Mouse (Mus musculus) liver, embryonic 14.5 days (tissue): Measurements from ENCODE around the gene Cdca4. TPM values are rescaled to one million over a fixed set of nuclear protein-coding genes. Genes with fewer than 3 reads are reported as not detected.
"Not testable (repeated sequence)": the region's sequence is repeated elsewhere in the genome, so short reads cannot be mapped to it uniquely, and the experiment has no call there.

Experiments used
- ATAC-seq: fragments of 200-750 bp; cut with Nextera tagmentation; 2 replicates; pipeline ENCODE4 v1.8.0; 2017; ENCODE audit warnings: moderate number of reproducible peaks, mild to moderate bottlenecking, moderate library complexity; ENCODE audit not compliant: insufficient read depth
- DNase-seq, 3 experiments: peaks; one replicate each; pipeline ENCODE4 v3.0.0-alpha.2; 2012 to 2013; ENCODE audit warnings: low read depth in 3 of 3, low spot score in 3 of 3
- H3K27ac ChIP-seq: fragments of 300-500 bp; sonication (generic); 2 replicates; pipeline ENCODE4 v1.5.1; 2014; ENCODE audit warnings: moderate library complexity, mild to moderate bottlenecking, control low read depth, inconsistent platforms
- H3K27me3 ChIP-seq: fragments of 300-500 bp; sonication (generic); 2 replicates; pipeline ENCODE4 v1.6.1; 2014; ENCODE audit warnings: mild to moderate bottlenecking, low read length, moderate library complexity; ENCODE audit not compliant: control insufficient read depth, insufficient read depth
- H3K36me3 ChIP-seq: fragments of 300-500 bp; sonication (generic); replicated peaks from 2 replicates; pipeline ENCODE4 v1.6.1; 2014; ENCODE audit warnings: low read depth; ENCODE audit not compliant: control insufficient read depth, insufficient read depth
- H3K4me1 ChIP-seq, 2 experiments: fragments of 200-500 bp in 1 of 2; fragments of 300-500 bp in 1 of 2; sonication (generic) in 1 of 2; replicated peaks; 2 replicates each; pipeline ENCODE4 v1.6.1; 2012 to 2014; ENCODE audit warnings: antibody characterized with exemption in 1 of 2, inconsistent platforms in 1 of 2, low read length in 1 of 2; ENCODE audit not compliant: control insufficient read depth in 2 of 2, insufficient read depth in 2 of 2
- H3K4me2 ChIP-seq: fragments of 300-500 bp; sonication (generic); 2 replicates; pipeline ENCODE4 v1.6.1; 2014; ENCODE audit warnings: low read depth, mild to moderate bottlenecking, control low read depth, moderate library complexity
- H3K4me3 ChIP-seq, 2 experiments: fragments of 200-500 bp in 1 of 2; fragments of 300-500 bp in 1 of 2; sonication (generic) in 1 of 2; 2 replicates each; pipeline ENCODE4 v1.5.1; 2012 to 2014; ENCODE audit warnings: low read depth in 2 of 2, low read length in 2 of 2, mild to moderate bottlenecking in 2 of 2, control low read depth in 1 of 2, inconsistent platforms in 1 of 2, moderate library complexity in 1 of 2; ENCODE audit not compliant: insufficient read depth in 1 of 2
- H3K9ac ChIP-seq: fragments of 300-500 bp; sonication (generic); replicated peaks from 2 replicates; pipeline ENCODE4 v1.6.1; 2014; ENCODE audit warnings: mild to moderate bottlenecking, control low read depth, moderate library complexity
- H3K9me3 ChIP-seq: fragments of 300-500 bp; sonication (generic); 2 replicates; pipeline ENCODE4 v1.6.1; 2016; ENCODE audit warnings: low read length, mixed read lengths; ENCODE audit not compliant: control insufficient read depth
- CTCF ChIP-seq: IDR thresholded peaks from 2 replicates; pipeline ENCODE4 v1.5.1; 2016; ENCODE audit warnings: antibody characterized with exemption, low read depth, control low read depth
- EP300 ChIP-seq: IDR thresholded peaks from 2 replicates; pipeline ENCODE4 v1.6.1; 2016; ENCODE audit warnings: antibody characterized with exemption, low read depth
- WGBS: fragments of 180-500 bp; shearing (Covaris S2); extraction: QIAGEN DNeasy Blood & Tissue Kit; methylation state at CpG from one replicate; pipeline ENCODE4 v1.1.7; 2014; ENCODE audit not compliant: insufficient replicate concordance; 5-methylcytosine and 5-hydroxymethylcytosine counted together
- polyA plus RNA-seq, 2 experiments: library from polyadenylated mRNA; depleted of rRNA in 1 of 2; stranded (reverse) in 1 of 2; unstranded in 1 of 2; fragments of >200 nt; fragmentation: Nextera tagmentation in 1 of 2; extraction: Ambion mirVana in 1 of 2; gene quantifications; 2 replicates each; pipeline versions ENCODE4 v1.2.1 to v1.2.3; 2012 to 2014

Cdca4 gene
- polyA plus RNA-seq, 2 experiments = 39.9 to 61.3 TPM

DNA sequence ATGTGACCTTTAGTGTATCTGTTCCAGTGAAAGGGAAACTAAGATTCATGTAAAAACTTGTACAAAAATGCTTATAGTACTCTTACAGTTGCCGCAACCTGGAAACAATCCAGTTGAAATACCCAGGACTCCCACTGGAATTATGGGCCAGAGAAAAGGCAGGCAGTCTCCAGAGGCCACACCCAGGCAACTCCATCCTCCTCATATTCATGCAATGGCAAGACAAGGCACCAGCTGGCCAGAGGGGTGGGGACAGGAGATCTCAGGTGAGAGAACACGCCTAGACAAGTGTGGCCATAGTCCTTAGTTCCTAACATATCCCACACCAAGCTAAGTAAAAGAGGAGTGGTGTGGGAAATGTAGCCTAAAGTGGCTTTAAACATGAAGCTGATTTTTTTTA, 6.5 kb downstream of the Cdca4 start:
- Histone ChIP-seq H3K9me3 (no peaks in the 10 kb centered on the region), H3K4me1 (peaks cover 36 to 41% of the 10 kb centered on the region in 2 experiments), H3K36me3 (peaks cover 93% of the 10 kb centered on the region), H3K4me2 (peak overlapping the region; percentile 0; the same call in 1 of the 2 replicates), H3K27ac (no peak overlapping the region), H3K4me3 (no peak overlapping the region), H3K27me3 (no peaks in the 10 kb centered on the region), H3K9ac (0 out of 2 replicates have a peak overlapping the region, but pooled peaks have one; percentile 9)
- WGBS = 71% methylated on average over 2 of the region's 2 CpGs
- TF ChIP-seq EP300 (no peak), CTCF (no peak)
- DNase-seq = no peak
- no peak for ATAC-seq

GRCm38 (mm10) chr12:112821974-112822373, 7.2 kb downstream of the Cdca4 start:
- peak; percentile 6; the same call in 1 of the 2 replicates for ATAC-seq
- Histone ChIP-seq H3K9me3 (no peaks in the 10 kb centered on the region), H3K36me3 (peaks cover 90% of the 10 kb centered on the region), H3K27me3 (no peaks in the 10 kb centered on the region), H3K4me2 (no peak overlapping the region), H3K4me3 (no peak overlapping the region), H3K4me1 (peaks cover 31 to 34% of the 10 kb centered on the region in 2 experiments), H3K27ac (no peak overlapping the region), H3K9ac (no peak overlapping the region)
- 31% methylated on average over 4 of the region's 4 CpGs for WGBS
- no peak for TF ChIP-seq CTCF
- no peak for TF ChIP-seq EP300
- no peak for DNase-seq

DNA sequence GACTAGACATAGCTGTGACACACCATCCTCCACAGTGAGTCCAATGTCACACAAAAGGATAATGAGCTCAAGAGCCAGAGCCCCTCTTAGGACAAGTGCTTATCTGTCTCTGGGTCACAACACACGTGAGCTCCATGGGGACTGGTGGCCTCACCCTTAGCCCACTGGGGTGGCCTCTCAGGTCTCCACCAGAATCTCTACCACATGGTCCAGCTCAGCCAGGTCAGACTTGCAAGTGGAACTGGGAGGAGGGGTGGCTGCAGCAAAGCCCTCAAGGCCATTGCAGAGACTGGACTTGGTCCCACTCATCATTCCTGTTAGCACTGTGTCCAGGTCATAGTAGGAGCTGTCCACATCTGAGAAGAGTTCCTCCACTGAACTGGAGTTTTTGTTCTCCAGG, 8.0 kb downstream of the Cdca4 start:
- H3K9ac ChIP-seq = no peak overlapping the region
- peaks cover 90% of the 10 kb centered on the region for H3K36me3 ChIP-seq
- WGBS = 4% methylated on average over 1 of the region's 1 CpGs
- no peak overlapping the region for H3K27ac ChIP-seq
- DNase-seq (no peak), ATAC-seq (no peak)
- no peaks in the 10 kb centered on the region for H3K9me3 ChIP-seq
- H3K4me1 ChIP-seq = peaks cover 24 to 27% of the 10 kb centered on the region in 2 experiments
- no peak for TF ChIP-seq EP300
- no peak for TF ChIP-seq CTCF
- H3K4me3 ChIP-seq = no peak overlapping the region
- H3K4me2 ChIP-seq = no peak overlapping the region
- H3K27me3 ChIP-seq = no peaks in the 10 kb centered on the region

GRCm38 (mm10) chr12:112820401-112820999, 8.7 kb downstream of the Cdca4 start:
- Histone ChIP-seq H3K9ac (no peak overlapping the region), H3K27me3 (no peaks in the 10 kb centered on the region), H3K36me3 (peaks cover 88% of the 10 kb centered on the region), H3K9me3 (no peaks in the 10 kb centered on the region), H3K4me2 (no peak overlapping the region), H3K27ac (no peak overlapping the region), H3K4me1 (peaks cover 21% of the 10 kb centered on the region in 2 experiments), H3K4me3 (no peak overlapping the region)
- TF ChIP-seq EP300 (no peak), CTCF (no peak)
- WGBS = 84% methylated on average over 12 of the region's 12 CpGs
- no peak for ATAC-seq
- DNase-seq = no peak

GRCm38 (mm10) chr12:112819057-112819662, 10.1 kb downstream of the Cdca4 start:
- H3K27me3 ChIP-seq = no peaks in the 10 kb centered on the region
- no peak overlapping the region for H3K4me3 ChIP-seq
- WGBS = 92% methylated on average over 8 of the region's 8 CpGs
- ATAC-seq (no peak), DNase-seq (no peak)
- H3K9me3 ChIP-seq = no peaks in the 10 kb centered on the region
- peaks cover 77% of the 10 kb centered on the region for H3K36me3 ChIP-seq
- peaks cover 16 to 17% of the 10 kb centered on the region in 2 experiments for H3K4me1 ChIP-seq
- H3K27ac ChIP-seq = no peak overlapping the region
- H3K9ac ChIP-seq = no peak overlapping the region
- TF ChIP-seq CTCF (no peak), EP300 (no peak)
- no peak overlapping the region for H3K4me2 ChIP-seq

- not testable (repeated sequence) for ATAC-seq
- WGBS = 73% methylated on average over 7 of the region's 7 CpGs
These were observed 12.4 kb downstream of the Cdca4 start for GRCm38 (mm10) chr12:112816866-112817265.

More at GRCm38 (mm10) chr12:112816866-112817265, 12.4 kb downstream of the Cdca4 start:
- H3K9ac ChIP-seq, H3K9me3 ChIP-seq, H3K4me3 ChIP-seq, H3K27me3 ChIP-seq, H3K4me1 ChIP-seq, H3K27ac ChIP-seq, DNase-seq, H3K4me2 ChIP-seq: not testable (repeated sequence)
- peaks cover 57% of the 10 kb centered on the region for H3K36me3 ChIP-seq
